Mouse (Mus musculus): ENCODE data around the gene Olfr484. TPM values are rescaled to one million over a fixed set of nuclear protein-coding genes. Genes with fewer than 3 reads are reported as not detected.

Olfr484 gene
- total and polyA plus RNA-seq, 3 experiments, result not detected

GRCm38 (mm10) chr7:108100549-108100948 lies 26.7 kb downstream of the Olfr484 start, which contains the start of gene Olfr483:
Gene Olfr483, plus strand, starts transcription at chr7:108100849.
- no peak for DNase-seq (ENCODE audit: extremely low read depth)
- no peak for TF ChIP-seq MAX (IDR thresholded peaks at IDR 0.05; ENCODE audit: low read length)
- no peak for TF ChIP-seq ZMIZ1 (IDR thresholded peaks at IDR 0.05; ENCODE audit: low read depth, low read length)
- TF ChIP-seq ETS1 (conservative IDR thresholded peaks at IDR 0.05; ENCODE audit: low read depth, low read length), result no peak
- TF ChIP-seq KAT2A (IDR thresholded peaks at IDR 0.05; ENCODE audit: insufficient replicate concordance, low read length), result no peak
- TF ChIP-seq USF1 (IDR thresholded peaks at IDR 0.05; ENCODE audit: low read depth, low read length), result no peak
- in situ Hi-C loops (cut with MboI; ENCODE audit: low pct_ligation_motif_present, low pct_unique_long_range_greater_than_20kb, low sequenced_read_pairs), result no loop called here
- H3K9ac ChIP-seq (ENCODE audit: insufficient read depth, low read depth), result no peak within 1 kb of the TSS
- H3K4me3 ChIP-seq (replicated peaks in 1 of 3; ENCODE audit: low read depth in 2 of 3, low read length in 2 of 3, poor library complexity in 1 of 3), result no peak within 1 kb of the TSS
- no peaks in the 10 kb centered on the region for H3K4me1 ChIP-seq (ENCODE audit: control insufficient read depth in 1 of 2, insufficient read depth in 2 of 2)
- dilution Hi-C loops (cut with MboI; ENCODE audit: extremely low pct_ligation_motif_present, extremely low pct_unique_long_range_greater_than_20kb, low sequenced_read_pairs), result no loop called here
- no peak within 1 kb of the TSS for H3K27ac ChIP-seq (ENCODE audit: insufficient read depth, low read depth)
- H3K79me2 ChIP-seq (replicated peaks; ENCODE audit: control insufficient read depth, extremely low read depth, insufficient read depth, poor library complexity, severe bottlenecking), result no peaks in the 10 kb centered on the region
- no peak within 1 kb of the TSS for H3K4me2 ChIP-seq (ENCODE audit: insufficient read depth, low read depth, poor library complexity, severe bottlenecking)
- H3K9me3 ChIP-seq (replicated peaks; ENCODE audit: low read length), result no peaks in the 10 kb centered on the region
- peaks cover 13% of the 10 kb centered on the region for H3K27me3 ChIP-seq (replicated peaks)
- no peaks in the 10 kb centered on the region for H3K36me3 ChIP-seq (replicated peaks in 1 of 2; ENCODE audit: control insufficient read depth in 1 of 2, insufficient read depth in 1 of 2, low read length in 1 of 2)

- dilution Hi-C loops (cut with MboI; ENCODE audit: extremely low pct_ligation_motif_present, extremely low pct_unique_long_range_greater_than_20kb, low sequenced_read_pairs), result no loop called here
- H3K4me1 ChIP-seq (ENCODE audit: control insufficient read depth in 1 of 2, insufficient read depth in 2 of 2), result no peaks in the 10 kb centered on the region
- in situ Hi-C loops (cut with MboI; ENCODE audit: low pct_ligation_motif_present, low pct_unique_long_range_greater_than_20kb, low sequenced_read_pairs), result no loop called here
- no peak for DNase-seq (ENCODE audit: extremely low read depth)
- no peaks in the 10 kb centered on the region for H3K9me3 ChIP-seq (replicated peaks; ENCODE audit: low read length)
- H3K27ac ChIP-seq (ENCODE audit: insufficient read depth, low read depth), result no peak within 1 kb of the TSS
- H3K4me3 ChIP-seq (replicated peaks in 1 of 3; ENCODE audit: low read depth in 2 of 3, low read length in 2 of 3, poor library complexity in 1 of 3), result no peak within 1 kb of the TSS
- H3K9ac ChIP-seq (ENCODE audit: insufficient read depth, low read depth), result no peak within 1 kb of the TSS
- H3K4me2 ChIP-seq (ENCODE audit: insufficient read depth, low read depth, poor library complexity, severe bottlenecking), result no peak within 1 kb of the TSS
- no peaks in the 10 kb centered on the region for H3K79me2 ChIP-seq (replicated peaks; ENCODE audit: control insufficient read depth, extremely low read depth, insufficient read depth, poor library complexity, severe bottlenecking)
- TF ChIP-seq SMC3 (IDR thresholded peaks at IDR 0.05; ENCODE audit: low read depth, low read length) (no peak), ZNF384 (IDR thresholded peaks at IDR 0.05; ENCODE audit: low read depth, low read length) (no peak), USF2 (conservative IDR thresholded peaks at IDR 0.05; ENCODE audit: low read depth, low read length) (no peak), IRF4 (IDR thresholded peaks at IDR 0.05; ENCODE audit: low read depth, low read length) (no peak)
- no peaks in the 10 kb centered on the region for H3K36me3 ChIP-seq (replicated peaks in 1 of 2; ENCODE audit: control insufficient read depth in 1 of 2, insufficient read depth in 1 of 2, low read length in 1 of 2)
- H3K27me3 ChIP-seq (replicated peaks), result peaks cover 6% of the 10 kb centered on the region
These were observed 29.8 kb downstream of the Olfr484 start, which contains the start of gene Olfr482 for GRCm38 (mm10) chr7:108097486-108097885. Gene Olfr482, minus strand, starts transcription at chr7:108097586.

- Histone ChIP-seq H3K4me1 (ENCODE audit: control insufficient read depth in 1 of 2, insufficient read depth in 2 of 2) (no peaks in the 10 kb centered on the region), H3K79me2 (replicated peaks; ENCODE audit: control insufficient read depth, extremely low read depth, insufficient read depth, poor library complexity, severe bottlenecking) (no peaks in the 10 kb centered on the region), H3K4me3 (replicated peaks in 1 of 3; ENCODE audit: low read depth in 2 of 3, low read length in 2 of 3, poor library complexity in 1 of 3) (no peak within 1 kb of the TSS), H3K9ac (ENCODE audit: insufficient read depth, low read depth) (no peak within 1 kb of the TSS), H3K36me3 (replicated peaks in 1 of 2; ENCODE audit: control insufficient read depth in 1 of 2, insufficient read depth in 1 of 2, low read length in 1 of 2) (no peaks in the 10 kb centered on the region), H3K9me3 (replicated peaks; ENCODE audit: low read length) (no peaks in the 10 kb centered on the region), H3K27ac (ENCODE audit: insufficient read depth, low read depth) (no peak within 1 kb of the TSS), H3K27me3 (replicated peaks) (peaks cover 25% of the 10 kb centered on the region), H3K4me2 (ENCODE audit: insufficient read depth, low read depth, poor library complexity, severe bottlenecking) (no peak within 1 kb of the TSS)
- dilution Hi-C loops (cut with MboI; ENCODE audit: extremely low pct_ligation_motif_present, extremely low pct_unique_long_range_greater_than_20kb, low sequenced_read_pairs) (no loop called here), in situ Hi-C loops (cut with MboI; ENCODE audit: low pct_ligation_motif_present, low pct_unique_long_range_greater_than_20kb, low sequenced_read_pairs) (no loop called here)
- DNase-seq (ENCODE audit: extremely low read depth), result no peak
- TF ChIP-seq RCOR1 (conservative IDR thresholded peaks at IDR 0.05; ENCODE audit: low read depth, low read length) (no peak), IRF4 (IDR thresholded peaks at IDR 0.05; ENCODE audit: low read depth, low read length) (no peak), ELF1 (IDR thresholded peaks at IDR 0.05; ENCODE audit: low read depth, low read length) (no peak), KAT2A (IDR thresholded peaks at IDR 0.05; ENCODE audit: insufficient replicate concordance, low read length) (no peak), PAX5 (IDR thresholded peaks at IDR 0.05; ENCODE audit: low read length) (no peak), TCF12 (IDR thresholded peaks at IDR 0.05; ENCODE audit: low read depth, low read length) (no peak), MAFK (IDR thresholded peaks at IDR 0.05; ENCODE audit: insufficient replicate concordance, low read length) (no peak), JUN (IDR thresholded peaks at IDR 0.05; ENCODE audit: insufficient read depth, low read depth, low read length) (no peak), NELFE (IDR thresholded peaks at IDR 0.05; ENCODE audit: low read depth, low read length) (no peak), CHD2 (IDR thresholded peaks at IDR 0.05; ENCODE audit: low read length) (no peak), RAD21 (IDR thresholded peaks at IDR 0.05; ENCODE audit: low read depth, low read length) (no peak), SMC3 (IDR thresholded peaks at IDR 0.05; ENCODE audit: low read depth, low read length) (no peak), MAZ (IDR thresholded peaks at IDR 0.05; ENCODE audit: low read depth, low read length) (no peak), ZNF384 (IDR thresholded peaks at IDR 0.05; ENCODE audit: low read depth, low read length) (no peak), TBP (conservative IDR thresholded peaks at IDR 0.05; ENCODE audit: low read depth, low read length) (no peak), EP300 (IDR thresholded peaks at IDR 0.05; ENCODE audit: low read length) (no peak)
These were observed 47.7 kb downstream of the Olfr484 start, which contains the start of gene Olfr481 for GRCm38 (mm10) chr7:108079555-108079954. Gene Olfr481, plus strand, starts transcription at chr7:108079855.
